Mouse (Mus musculus) heart, adult 8-10 months (tissue): ENCODE results near the gene Plpp7. TPM values are rescaled to one million over a fixed set of nuclear protein-coding genes. Genes with fewer than 3 reads are reported as not detected.
A peak's percentile ranks its signal among the peaks of the same experiment; 100 is the strongest.

Experiments
- DNase-seq: peaks from one replicate; pipeline ENCODE4 v3.0.0; 2022; ENCODE audit warnings: low spot score
- total RNA-seq, 4 experiments: library from RNA; stranded (reverse); gene quantifications; 2 replicates each; pipeline ENCODE4 v1.2.4; 2022

The Plpp7 gene
- total RNA-seq, 4 experiments from 2014 or later, result 34.7 to 48.9 (median 42.6) TPM

- DNase-seq, result no peak
Measured at GRCm38 (mm10) chr2:32102944-32103343, 7.6 kb downstream of the Plpp7 start.

GRCm38 (mm10) chr2:32103557-32103956 is 8.2 kb downstream of the Plpp7 start:
- no peak for DNase-seq

- DNase-seq, result no peak
Measured at GRCm38 (mm10) chr2:32104122-32104521, 8.8 kb downstream of the Plpp7 start.

- no peak for DNase-seq
Measured at GRCm38 (mm10) chr2:32105117-32105913, 10.0 kb downstream of the Plpp7 start.

GRCm38 (mm10) chr2:32105930-32106329 is 10.6 kb downstream of the Plpp7 start:
- DNase-seq, result no peak

- DNase-seq, result no peak
Measured at GRCm38 (mm10) chr2:32111268-32111667, 15.9 kb downstream of the Plpp7 start.

GRCm38 (mm10) chr2:32112548-32112947 is 17.2 kb downstream of the Plpp7 start:
- no peak for DNase-seq

GRCm38 (mm10) chr2:32115851-32116268 is 20.5 kb downstream of the Plpp7 start:
- no peak for DNase-seq

- DNase-seq, result peak; percentile 72
Measured at GRCm38 (mm10) chr2:32119802-32120750, 24.7 kb downstream of the Plpp7 start.

- DNase-seq, result no peak
Measured at GRCm38 (mm10) chr2:32121150-32121549, 25.8 kb downstream of the Plpp7 start.

- DNase-seq, result no peak
Measured at GRCm38 (mm10) chr2:32121785-32122184, 26.5 kb downstream of the Plpp7 start.

GRCm38 (mm10) chr2:32127653-32128535 is 32.6 kb downstream of the Plpp7 start:
- DNase-seq, result no peak

GRCm38 (mm10) chr2:32128536-32128841 is 33.2 kb downstream of the Plpp7 start:
- no peak for DNase-seq

- DNase-seq, result peak; percentile 74
Measured at GRCm38 (mm10) chr2:32129383-32130074, 34.2 kb downstream of the Plpp7 start.

- peak; percentile 63 for DNase-seq
Measured at GRCm38 (mm10) chr2:32130435-32130834, 35.1 kb downstream of the Plpp7 start.

- no peak for DNase-seq
Measured at GRCm38 (mm10) chr2:32131205-32131834, 36.0 kb downstream of the Plpp7 start.

- no peak for DNase-seq
Measured at GRCm38 (mm10) chr2:32131866-32132566, 36.7 kb downstream of the Plpp7 start.

GRCm38 (mm10) chr2:32132567-32132992 is 37.3 kb downstream of the Plpp7 start:
- no peak for DNase-seq

GRCm38 (mm10) chr2:32134039-32134438 is 38.7 kb downstream of the Plpp7 start:
- DNase-seq, result peak; percentile 83
